Mouse (Mus musculus): Measurements from ENCODE around the gene Ugt1a9.

The Ugt1a9 gene

DNA sequence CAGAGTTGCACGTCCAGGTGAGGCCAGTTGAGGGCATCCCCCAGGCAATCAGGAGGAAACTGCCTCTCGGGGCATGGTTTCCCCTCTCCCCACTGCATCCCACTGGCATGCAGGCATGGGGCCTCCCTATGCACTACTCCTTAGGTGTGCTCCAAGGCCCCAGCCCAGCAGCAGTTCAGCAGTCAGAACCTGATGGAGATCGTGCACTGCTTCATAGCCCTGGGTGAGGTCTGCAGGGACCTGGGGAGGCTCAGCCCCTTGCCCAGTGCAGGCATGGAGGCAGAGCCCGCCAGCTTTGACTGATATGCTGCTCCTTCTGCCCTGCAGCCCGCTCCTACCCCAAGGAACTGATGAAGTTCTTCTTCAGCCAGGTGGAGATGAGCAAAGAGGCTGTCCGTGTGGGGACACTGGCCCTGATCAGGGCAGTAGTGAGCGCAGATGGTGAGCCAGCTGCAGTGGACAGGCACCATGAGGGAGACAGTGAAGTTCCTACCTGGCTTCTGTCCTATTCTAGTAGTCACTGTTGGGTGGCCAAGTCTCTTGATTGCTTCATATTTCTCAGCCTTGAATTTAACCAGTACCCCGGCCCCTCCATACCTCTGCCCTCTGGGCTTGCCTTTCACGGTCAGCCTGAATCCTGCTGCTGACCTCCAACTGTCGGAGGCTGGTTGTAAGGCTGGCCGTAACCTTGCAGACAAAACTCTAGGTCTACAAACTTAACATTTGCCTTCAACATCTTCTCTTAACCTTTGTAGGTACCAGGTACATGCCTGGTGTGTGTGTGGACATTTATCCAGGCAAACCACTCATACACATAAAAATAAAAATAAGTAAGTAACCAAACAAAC lies 164.7 kb downstream of the Ugt1a9 start:
- DNase-seq (ENCODE audit: low read depth, low spot score) = no peak

DNA sequence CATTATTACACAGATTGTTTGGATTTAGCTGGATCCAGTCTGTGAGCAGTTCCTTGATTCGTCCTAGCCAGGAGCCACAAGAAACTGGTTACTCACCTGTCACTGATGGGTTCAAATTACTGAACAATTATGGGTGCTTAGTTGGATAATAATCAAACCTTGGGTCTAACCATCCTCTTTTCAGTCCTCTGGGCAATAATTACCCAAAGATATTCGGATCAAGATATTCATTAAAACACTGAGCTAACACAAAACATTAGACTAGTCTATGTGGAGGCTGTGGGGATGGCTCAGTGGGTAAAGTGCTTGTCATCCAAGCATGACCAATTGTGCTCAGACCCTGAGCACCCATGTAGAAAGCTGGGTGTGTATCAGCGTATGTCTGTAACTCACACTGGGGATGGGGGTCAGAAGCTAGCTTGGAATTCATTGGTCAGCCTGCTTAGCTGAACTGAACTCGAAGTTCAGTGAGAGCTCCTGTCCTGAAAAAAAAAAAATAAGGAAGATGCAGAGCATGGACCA lies 165.4 kb downstream of the Ugt1a9 start:
- no peak for DNase-seq (ENCODE audit: low read depth, low spot score)

DNA sequence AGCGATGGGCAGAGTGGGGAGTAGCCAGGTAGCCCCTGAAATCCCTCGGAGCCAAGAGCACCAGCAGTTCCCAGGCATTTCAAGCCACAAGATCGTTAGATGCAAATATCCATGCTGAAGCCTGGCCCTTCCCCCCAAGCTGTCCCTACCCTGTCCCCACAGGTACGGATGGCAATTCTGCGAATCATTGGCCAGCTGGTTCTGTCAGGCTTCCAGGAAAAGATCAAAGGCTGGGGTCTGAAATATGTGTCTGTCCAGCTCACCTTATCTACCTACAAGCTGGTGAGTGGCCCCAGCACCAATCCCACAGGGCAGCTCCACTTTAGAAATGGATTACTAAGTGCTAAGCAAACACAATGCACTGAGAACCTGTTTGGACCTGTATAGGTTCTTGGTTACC lies 166.7 kb downstream of the Ugt1a9 start:
- DNase-seq (ENCODE audit: low read depth, low spot score) = no peak

DNA sequence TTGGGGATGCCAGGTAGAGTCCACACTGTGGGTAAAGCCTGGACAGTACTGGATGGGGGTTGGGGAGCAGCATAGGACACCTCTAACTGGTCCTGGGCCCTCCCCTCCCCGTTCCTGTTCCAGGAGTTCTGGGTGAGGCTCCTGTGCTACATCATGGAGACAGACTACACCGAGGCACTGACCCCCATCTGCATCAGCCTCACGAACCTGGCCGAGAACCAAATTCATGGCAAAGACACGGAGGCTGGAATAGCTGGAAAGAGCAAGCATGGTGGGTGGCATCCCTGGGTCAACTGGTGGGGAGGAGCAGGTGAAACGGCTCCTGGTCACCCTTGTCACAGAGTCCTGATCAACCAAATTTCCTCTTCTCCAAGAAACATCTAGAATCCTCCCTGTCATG lies 168.2 kb downstream of the Ugt1a9 start:
- no peak for DNase-seq (ENCODE audit: low read depth, low spot score)

DNA sequence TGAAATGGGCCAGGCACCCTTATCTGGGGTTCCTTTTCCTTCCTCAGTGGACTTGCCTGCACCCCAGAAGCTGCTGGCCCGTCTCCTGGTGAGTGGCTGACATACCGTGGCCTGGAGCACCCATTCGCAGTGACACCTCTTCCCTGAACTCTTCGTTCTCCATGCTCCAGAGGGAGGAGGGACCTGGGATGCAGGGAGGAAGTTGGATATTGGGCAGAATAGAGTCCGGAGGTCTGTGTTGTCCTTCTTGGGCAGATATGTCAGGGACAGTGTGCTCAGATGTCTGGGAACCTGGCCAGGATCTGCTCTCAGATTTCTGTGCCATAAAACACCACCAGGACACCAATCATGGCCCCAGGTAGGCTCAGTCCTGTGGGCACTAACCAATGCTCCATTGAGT lies 169.5 kb downstream of the Ugt1a9 start:
- no peak for DNase-seq (ENCODE audit: low read depth, low spot score)

DNA sequence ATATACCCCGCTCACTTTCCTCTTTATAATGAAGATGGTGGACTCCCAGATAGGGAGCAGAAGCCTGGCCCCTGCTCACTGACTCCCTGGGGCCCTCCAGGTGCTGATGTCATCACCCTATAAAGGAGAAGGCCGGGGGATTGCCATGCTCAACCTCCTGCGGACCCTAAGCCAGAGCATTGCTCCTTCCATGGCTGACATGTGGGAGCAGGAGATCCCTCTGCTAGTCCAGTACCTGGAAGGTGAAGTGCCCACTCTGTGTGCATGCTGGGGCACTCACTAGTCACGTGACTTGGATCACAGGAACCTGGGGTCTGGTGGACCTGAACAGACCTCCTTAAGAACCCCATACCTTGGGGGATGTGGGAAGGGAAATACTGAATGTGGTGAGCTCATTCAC lies 170.0 kb downstream of the Ugt1a9 start:
- DNase-seq (ENCODE audit: low read depth, low spot score) = no peak

DNA sequence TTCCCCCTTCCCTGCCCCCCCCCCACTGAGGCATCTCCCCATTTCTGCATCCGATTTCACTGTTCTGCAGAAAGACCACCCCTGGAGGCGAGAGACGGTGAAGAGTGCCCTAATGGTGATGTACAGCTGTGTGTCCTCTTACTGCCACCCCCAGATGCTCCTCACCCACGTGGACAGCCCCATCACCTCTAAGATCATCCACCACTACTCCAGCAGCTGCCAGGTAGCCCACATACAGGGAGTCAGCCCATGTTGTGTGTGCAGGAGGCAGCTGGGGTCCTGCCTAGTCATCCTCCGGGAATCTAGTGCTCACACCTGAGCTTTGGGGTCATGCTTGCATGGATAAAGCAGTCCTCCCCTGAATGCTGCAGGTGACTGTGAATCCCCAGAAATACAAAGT lies 173.3 kb downstream of the Ugt1a9 start:
- DNase-seq (ENCODE audit: low read depth, low spot score) = no peak

DNA sequence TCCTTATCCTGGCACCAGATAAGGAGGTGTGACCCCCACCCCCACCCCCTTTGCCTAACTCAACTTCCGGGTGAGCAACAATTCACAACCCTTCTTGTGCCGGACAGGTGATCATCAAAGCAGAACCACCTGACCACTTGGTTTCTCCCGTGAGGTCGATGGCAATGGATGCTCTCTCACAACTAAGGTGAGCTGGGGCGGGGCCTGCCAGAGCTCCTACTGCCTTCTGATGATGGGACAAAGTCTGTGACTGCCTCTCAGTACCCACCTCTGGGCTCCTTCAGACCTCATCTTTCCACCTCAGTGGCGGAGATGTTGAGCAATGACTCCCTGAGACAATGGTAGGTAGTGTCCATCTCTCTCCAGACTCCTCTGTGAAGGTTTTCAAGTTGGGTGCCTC lies 175.3 kb downstream of the Ugt1a9 start:
- no peak for DNase-seq (ENCODE audit: low read depth, low spot score)

DNA sequence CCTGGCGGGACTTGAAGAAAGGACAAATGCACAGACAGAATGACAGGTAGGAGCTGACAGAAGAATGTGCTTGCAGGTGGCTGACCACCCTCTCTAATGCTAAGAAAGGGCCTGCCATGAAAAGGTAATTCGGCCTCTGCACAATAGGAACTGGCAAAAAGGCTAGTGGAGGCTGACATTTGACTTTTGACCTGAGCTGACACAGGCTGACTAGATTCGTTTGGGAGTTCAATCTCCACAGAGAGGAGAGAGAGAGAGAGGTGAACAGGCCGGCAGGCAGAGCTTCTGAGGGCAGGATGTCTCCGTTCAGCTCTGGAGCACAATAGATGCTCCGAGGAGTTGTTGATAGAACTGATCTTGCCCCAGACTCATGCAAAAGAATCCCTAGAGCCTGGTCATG lies 175.8 kb downstream of the Ugt1a9 start:
- no peak for DNase-seq (ENCODE audit: low read depth, low spot score)

DNA sequence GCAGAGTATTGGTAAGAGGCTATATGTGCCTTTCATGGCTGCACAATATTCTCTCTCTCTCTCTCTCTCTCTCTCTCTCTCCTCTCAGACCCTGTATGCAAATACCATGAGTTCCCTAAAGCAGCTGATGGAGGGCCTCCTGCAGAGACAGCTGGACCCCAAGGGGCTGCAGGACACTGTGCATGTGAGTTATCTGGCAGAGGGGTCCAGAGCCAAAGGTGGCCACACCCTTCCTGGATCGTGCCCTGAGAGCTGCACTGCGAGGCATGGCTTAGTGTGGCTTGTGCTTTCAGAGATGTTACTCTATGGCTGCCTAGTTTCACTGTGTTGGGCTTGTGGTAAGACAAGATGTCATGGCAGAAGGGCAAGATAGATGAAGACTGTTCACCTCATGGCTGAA lies 177.1 kb downstream of the Ugt1a9 start:
- no peak for DNase-seq (ENCODE audit: low read depth, low spot score)

DNA sequence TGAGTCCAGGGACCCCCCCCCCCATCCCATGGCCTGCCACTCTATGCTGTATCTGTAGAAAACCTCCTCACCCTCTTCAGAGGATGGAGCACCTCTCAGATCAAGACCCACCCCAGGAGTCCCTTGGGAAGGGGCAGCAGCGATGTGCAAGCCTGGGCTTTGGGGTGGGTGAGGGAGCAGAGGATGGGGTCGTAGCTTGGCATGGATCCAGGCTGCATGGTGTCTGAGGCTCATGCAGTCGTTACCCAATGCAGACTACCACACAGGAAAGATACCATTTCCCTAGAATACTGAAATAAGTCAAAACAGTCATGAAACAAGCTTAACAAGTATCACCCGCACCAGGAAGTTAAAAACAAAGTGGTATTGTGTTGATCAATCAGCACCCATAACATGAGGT lies 178.1 kb downstream of the Ugt1a9 start:
- DNase-seq (ENCODE audit: low read depth, low spot score) = no peak

DNA sequence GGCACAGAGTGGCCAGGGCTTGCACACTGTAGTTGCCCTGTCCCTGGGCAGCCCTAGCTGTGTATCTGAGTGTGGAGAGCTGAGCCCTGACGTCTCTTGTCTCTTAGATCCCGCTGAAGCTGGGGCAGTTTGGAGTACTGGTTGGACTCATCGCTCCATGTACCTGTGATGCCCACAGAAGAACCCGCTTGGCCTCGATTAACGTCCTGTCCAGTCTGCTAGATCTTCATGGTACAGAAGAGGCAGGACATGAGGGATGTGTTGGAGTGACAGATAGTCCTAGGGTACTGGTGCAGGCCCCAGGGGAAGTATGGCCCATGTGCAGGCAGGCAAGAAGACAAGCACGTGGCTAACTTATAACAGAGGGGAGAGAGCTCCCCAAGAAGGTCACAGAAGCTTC lies 179.0 kb downstream of the Ugt1a9 start:
- no peak for DNase-seq (ENCODE audit: low read depth, low spot score)

DNA sequence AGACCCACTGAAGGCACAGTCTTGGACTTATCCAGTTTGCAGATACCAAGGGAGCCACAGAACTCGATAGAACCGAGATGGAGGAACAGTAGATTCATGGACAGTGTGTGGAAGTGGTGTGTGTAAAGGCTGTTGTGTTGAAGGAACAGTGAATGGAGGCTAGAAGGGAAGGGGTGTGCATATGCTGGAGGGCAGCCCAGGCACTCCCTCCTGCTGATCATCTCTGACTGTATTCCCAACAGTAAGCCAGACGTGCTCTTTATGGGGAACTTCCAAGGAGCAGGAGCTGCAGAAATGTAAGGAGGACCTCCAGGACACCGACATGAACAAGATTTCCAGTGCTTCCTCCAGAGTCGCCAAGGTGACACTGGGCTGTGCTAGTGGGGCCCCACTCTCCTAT lies 179.4 kb downstream of the Ugt1a9 start:
- DNase-seq (ENCODE audit: low read depth, low spot score) = no peak

DNA sequence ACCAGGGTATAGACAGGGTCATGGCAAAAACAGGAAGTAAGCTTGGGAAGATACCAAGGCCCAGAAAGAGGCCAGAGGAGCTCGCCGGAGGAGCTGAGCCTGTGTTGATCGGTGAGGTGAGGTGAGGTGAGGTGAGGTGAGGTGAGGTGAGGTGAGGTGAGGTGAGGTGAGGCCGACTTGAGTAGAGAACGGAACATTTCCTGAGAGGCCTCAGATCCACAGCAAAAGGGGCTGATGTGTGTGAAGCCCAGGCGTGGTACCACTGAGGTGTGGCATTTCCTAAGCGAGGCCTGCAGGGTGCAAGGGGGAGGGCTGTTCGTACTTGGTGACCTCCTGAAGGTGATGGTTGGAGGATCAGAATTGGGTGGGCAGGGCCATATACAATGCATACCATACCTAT lies 182.5 kb downstream of the Ugt1a9 start:
- no peak for DNase-seq (ENCODE audit: low read depth, low spot score)

DNA sequence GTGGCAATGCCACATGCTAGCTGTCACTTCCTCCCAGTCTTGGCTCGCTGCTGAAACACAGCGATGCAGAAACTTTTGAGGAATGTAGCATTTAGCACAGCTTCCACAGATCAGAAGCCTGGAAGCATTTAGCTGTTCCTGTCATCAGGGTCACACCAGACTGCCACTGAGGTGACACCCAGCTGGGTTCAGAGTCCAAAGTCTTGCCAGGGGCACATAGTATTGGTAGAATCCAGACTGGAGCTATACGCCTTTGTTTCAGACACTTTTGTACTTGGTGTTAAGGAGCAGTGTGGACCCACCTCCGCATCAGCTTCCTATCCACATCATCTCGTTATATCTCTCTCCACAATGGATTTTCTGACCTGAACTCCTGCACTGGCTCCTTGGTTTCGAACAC lies 182.9 kb downstream of the Ugt1a9 start:
- no peak for DNase-seq (ENCODE audit: low read depth, low spot score)

DNA sequence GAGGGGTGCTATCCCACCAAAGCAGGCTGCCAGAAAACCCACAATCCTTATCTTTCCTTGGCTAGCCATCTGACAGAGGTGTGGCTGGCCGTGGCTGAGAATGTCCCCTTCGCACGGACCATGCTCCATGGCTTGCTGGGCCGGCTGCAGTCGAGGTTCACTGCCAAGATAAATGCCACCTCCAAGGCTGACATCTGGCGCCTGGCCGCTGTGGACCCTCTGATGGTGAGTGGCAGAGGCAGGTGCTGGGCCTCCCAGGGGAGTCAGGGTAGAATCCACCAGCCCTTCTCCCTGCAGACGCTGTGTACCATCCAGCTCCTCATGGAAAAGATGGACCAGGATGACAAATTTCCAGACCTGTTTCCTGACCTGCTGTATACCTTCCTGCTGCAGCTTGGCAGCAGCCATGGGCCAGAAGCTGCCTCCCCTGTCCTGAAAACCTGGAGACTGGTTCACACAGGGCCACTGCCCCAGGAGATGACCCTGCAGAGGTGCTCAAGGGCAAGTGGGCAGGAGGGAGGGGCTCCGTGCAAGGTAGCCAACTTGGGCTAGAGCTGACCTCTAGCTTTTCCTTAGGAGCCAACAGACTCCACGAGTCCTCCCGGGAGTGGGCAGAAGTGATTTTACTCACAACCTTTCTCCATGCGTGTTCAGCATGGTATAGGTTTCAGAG lies 184.3 kb downstream of the Ugt1a9 start:
- no peak for DNase-seq (ENCODE audit: low read depth, low spot score)

DNA sequence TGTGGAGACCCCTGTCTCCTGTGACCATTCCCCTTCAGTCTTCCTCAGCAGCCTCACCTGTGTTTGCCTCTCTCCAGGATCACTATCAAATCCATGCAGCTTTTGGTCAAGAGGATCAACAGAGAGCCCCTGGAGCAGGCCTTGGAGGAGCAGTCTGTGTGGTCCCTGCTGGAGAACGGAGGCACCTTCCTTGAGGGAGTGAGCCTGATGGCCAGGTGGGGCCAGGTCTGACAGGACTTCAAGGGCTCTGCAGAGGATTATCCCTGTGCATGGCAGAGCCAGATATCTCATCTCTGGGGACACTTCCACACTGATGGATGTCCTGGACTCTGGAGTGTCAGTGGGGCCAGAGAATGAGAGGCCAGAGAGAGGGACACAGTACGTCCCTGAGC lies 184.9 kb downstream of the Ugt1a9 start:
- DNase-seq (ENCODE audit: low read depth, low spot score) = no peak

DNA sequence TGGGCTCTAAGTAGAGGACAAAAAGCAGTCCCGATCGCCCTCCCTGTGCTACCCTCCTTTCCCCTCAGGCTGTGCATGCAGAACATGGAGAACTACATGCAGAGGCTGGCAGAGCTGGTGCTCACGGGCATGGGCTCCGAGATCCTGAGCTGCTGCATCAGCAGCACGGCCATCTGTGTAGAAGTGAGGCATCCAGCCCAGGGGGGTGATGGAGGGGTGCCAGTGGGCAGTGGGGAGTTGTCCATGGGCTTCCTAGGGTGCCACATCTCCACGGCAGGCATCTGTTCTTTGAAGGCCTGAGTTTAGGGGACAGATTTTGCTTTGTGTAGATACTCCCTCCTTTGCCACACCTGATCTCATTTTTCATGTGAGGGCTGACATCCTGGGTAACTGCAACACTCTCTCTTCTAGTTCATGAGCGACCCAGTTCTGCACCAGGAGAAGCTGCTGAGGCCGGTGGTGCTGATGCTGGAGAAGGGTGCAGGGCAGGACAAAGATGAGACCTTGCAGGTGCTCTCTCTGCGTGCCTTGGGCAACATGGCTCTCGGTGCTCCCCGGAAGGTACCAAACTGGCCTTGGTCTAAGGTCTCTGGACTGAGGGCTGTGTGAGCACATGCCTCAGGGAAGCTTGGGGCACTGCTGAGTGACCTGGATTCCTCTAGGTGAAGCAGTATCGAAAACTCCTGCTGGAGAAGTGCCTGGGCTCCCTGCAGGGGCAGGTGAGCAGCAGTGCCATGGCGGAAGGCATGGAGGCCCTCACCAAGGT lies 185.6 kb downstream of the Ugt1a9 start:
- DNase-seq (ENCODE audit: low read depth, low spot score) = no peak

DNA sequence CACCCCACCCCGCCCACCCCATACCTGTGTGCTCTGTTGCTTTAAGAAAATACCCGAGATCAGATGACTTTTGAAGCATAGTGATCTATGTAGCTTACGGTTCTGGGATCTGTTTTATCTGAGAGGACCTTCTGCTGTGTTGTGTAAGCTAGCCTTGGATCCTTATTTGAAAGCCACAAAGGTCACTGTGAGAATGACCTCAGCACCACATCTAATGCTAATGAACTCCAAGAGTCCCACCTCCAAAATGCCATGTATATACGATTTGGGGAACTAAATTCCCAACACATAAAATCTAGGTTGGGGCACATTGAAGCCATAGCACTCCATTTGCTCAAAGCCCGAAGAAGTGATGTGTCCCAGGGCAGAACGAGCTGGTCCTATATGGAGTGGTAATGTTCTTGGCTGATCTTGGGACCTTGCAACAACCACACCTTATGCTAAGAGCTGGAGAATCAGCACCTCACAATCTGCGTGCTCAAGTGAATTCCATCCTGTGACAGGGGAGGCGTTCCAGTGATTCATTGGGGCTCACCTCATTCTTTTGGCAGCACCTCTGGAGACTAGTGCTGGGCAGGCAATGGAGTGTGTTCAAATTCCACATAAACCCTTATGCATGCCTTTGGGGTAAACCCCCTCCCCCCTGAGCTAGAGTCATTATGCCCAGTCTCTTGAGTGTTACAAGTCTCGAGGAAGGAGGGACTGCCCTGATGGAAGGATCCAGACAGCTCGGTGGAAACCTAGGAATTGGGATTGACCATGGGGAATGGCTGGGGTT lies 186.5 kb downstream of the Ugt1a9 start:
- peak; percentile 49 for DNase-seq (ENCODE audit: low read depth, low spot score)

DNA sequence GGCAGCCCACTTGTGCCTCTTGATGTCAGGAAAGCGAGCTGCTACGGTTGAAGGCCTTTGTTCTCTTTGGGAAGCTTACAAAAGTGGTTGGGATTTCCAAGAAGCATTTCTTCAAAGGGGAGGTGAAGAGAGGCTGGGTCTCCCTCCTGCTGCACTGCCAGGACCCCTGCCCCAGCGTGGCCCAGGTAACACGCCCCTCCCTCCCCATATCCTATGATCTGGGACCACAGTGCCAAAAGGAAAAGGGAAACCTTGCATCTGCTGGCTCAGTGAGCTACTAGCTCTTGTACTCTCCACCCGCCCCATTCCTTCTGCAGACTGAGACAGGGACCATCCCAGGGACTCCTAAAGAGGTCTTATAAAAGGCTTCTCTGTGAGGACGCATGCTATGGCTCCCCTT lies 187.1 kb downstream of the Ugt1a9 start:
- DNase-seq (ENCODE audit: low read depth, low spot score) = no peak

DNA sequence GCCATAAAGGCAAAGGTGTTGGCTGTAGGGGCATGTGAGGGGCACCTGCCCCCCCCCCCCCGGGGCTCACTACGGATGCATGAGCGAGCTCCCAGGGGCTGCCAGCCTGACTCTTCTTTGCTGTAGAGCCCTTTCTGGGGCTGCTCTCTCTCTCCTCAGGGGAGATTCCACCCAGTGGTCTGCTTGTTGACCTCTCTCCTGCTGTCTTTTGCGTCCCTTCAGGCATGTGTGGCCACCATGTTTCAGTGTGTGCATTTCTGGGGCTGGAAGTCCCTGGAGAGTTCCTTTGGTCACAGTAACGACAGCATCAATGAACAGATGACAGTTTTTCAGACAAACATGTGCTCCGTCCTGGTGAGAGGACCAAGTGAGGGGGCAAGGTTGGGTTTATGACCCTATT lies 187.8 kb downstream of the Ugt1a9 start:
- DNase-seq (ENCODE audit: low read depth, low spot score) = no peak

Measured in 3T3-L1 (cell line).